Mouse (Mus musculus) myocyte (in vitro differentiated cells): ENCODE measurements around the gene Drd4. TPM values are rescaled to one million over a fixed set of nuclear protein-coding genes. Genes with fewer than 3 reads are reported as not detected.

ENCODE experiments used
- H3K27me3 ChIP-seq: one replicate; pipeline ENCODE4 v1.6.1; 2011; ENCODE audit not compliant: control insufficient read depth, insufficient read depth, insufficient read length
- H3K36me3 ChIP-seq: one replicate; pipeline ENCODE4 v1.6.1; 2011; ENCODE audit not compliant: control insufficient read depth, insufficient read depth
- H3K4me2 ChIP-seq: one replicate; pipeline ENCODE4 v1.6.1; 2011; ENCODE audit warnings: low read depth, control low read depth
- H3K4me3 ChIP-seq: one replicate; pipeline ENCODE4 v1.5.1; 2011; ENCODE audit warnings: mild to moderate bottlenecking, control low read depth, moderate library complexity
- H3K79me2 ChIP-seq: one replicate; pipeline ENCODE4 v1.6.1; 2011; ENCODE audit not compliant: control insufficient read depth, insufficient read depth
- H3ac ChIP-seq: one replicate; pipeline ENCODE4 v1.6.1; 2011; ENCODE audit not compliant: control insufficient read depth, insufficient read length
- CEBPB ChIP-seq: IDR thresholded peaks from 2 replicates; pipeline ENCODE4 v1.6.1; 2011; ENCODE audit warnings: mild to moderate bottlenecking, moderate library complexity; ENCODE audit not compliant: poor library complexity, insufficient read depth, severe bottlenecking
- E2F4 ChIP-seq: IDR thresholded peaks from one replicate; pipeline ENCODE4 v1.6.1; 2011; ENCODE audit warnings: mild to moderate bottlenecking, control low read depth, moderate library complexity; ENCODE audit not compliant: insufficient read depth
- MAX ChIP-seq: IDR thresholded peaks from one replicate; pipeline ENCODE4 v1.6.1; 2011; ENCODE audit warnings: low read depth, mild to moderate bottlenecking, control low read depth
- MYOD1 ChIP-seq, 3 experiments: IDR thresholded peaks; one replicate each; pipeline ENCODE4 v1.6.1; 2011; ENCODE audit warnings: control low read depth in 2 of 3, low read depth in 2 of 3, mild to moderate bottlenecking in 2 of 3, moderate library complexity in 1 of 3; ENCODE audit not compliant: insufficient read length in 2 of 3, control insufficient read depth in 1 of 3
- MYOG ChIP-seq, 3 experiments: IDR thresholded peaks; one replicate each; pipeline ENCODE4 v1.6.1; 2011; ENCODE audit warnings: control low read depth in 2 of 3, low read depth in 2 of 3, mild to moderate bottlenecking in 2 of 3; ENCODE audit not compliant: insufficient read length in 2 of 3, control insufficient read depth in 1 of 3, insufficient read depth in 1 of 3
- POLR2A ChIP-seq: IDR thresholded peaks from one replicate; pipeline ENCODE4 v1.6.1; 2011; ENCODE audit warnings: low read depth, mild to moderate bottlenecking, control low read depth, moderate library complexity; ENCODE audit not compliant: insufficient read length
- POLR2AphosphoS2 ChIP-seq: IDR thresholded peaks from one replicate; pipeline ENCODE4 v1.6.1; 2011; ENCODE audit warnings: low read depth, control low read depth; ENCODE audit not compliant: insufficient read length
- REST ChIP-seq: IDR thresholded peaks from one replicate; pipeline ENCODE4 v1.6.1; 2011; ENCODE audit warnings: mild to moderate bottlenecking, control low read depth, moderate library complexity; ENCODE audit not compliant: insufficient read depth, insufficient read length
- SRF ChIP-seq: IDR thresholded peaks from one replicate; pipeline ENCODE4 v1.6.1; 2011; ENCODE audit warnings: low read depth; ENCODE audit not compliant: control insufficient read depth, insufficient read length
- TCF12 ChIP-seq: IDR thresholded peaks from one replicate; pipeline ENCODE4 v1.6.1; 2011; ENCODE audit warnings: mild to moderate bottlenecking, control low read depth; ENCODE audit not compliant: poor library complexity, insufficient read depth, severe bottlenecking
- TCF3 ChIP-seq: IDR thresholded peaks from one replicate; pipeline ENCODE4 v1.6.1; 2011; ENCODE audit warnings: low read depth, control low read depth; ENCODE audit not compliant: insufficient read length
- USF1 ChIP-seq: IDR thresholded peaks from one replicate; pipeline ENCODE4 v1.6.1; 2011; ENCODE audit warnings: low read depth, mild to moderate bottlenecking, control low read depth, moderate library complexity
- polyA plus RNA-seq: library from polyadenylated mRNA; unstranded; fragments of >200 nt; fragmentation: generic; extraction: Trizol; gene quantifications from one replicate; pipeline ENCODE4 v1.2.1, GENCODE M21; 2012; ENCODE audit warnings: missing spikeins

Gene Drd4
- polyA plus RNA-seq, 1 experiment, result not detected

DNA sequence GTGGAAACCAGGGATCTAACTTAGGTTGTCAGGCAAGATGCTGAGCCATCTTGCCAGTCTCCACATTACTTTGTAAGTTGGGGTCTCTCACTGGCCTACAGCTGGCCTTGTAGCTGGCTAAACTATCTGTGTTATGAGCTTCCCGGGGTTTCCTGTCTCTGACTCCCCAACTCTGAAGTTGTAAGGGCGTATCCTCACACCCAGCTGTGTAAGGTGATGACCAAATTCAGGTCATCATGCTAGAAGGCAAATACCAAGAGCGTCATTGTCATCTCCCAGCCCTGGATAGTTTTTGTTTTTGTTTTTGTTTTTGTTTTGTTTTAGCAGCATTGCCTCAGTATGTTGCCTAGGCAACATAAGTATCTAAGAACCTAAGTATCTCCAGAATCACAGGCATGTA, 21.2 kb upstream of the Drd4 start:
- H3ac ChIP-seq, result no peak overlapping the region
- H3K4me3 ChIP-seq, result no peak overlapping the region
- TF ChIP-seq TCF3, result no peak
- no peak for TF ChIP-seq SRF
- no peak for TF ChIP-seq MAX
- no peak for TF ChIP-seq CEBPB
- TF ChIP-seq MYOG (IDR thresholded peaks at IDR 0.05; ENCODE audit: control insufficient read depth in 1 of 3, insufficient read depth in 1 of 3, insufficient read length in 2 of 3, low read depth in 2 of 3), result no peak
- no peak for TF ChIP-seq POLR2A
- no peak for TF ChIP-seq E2F4
- no peak for TF ChIP-seq MYOD1 (IDR thresholded peaks at IDR 0.05; ENCODE audit: control insufficient read depth in 1 of 3, insufficient read length in 2 of 3, low read depth in 2 of 3)
- TF ChIP-seq TCF12, result no peak
- no peak for TF ChIP-seq REST
- no peak for TF ChIP-seq POLR2AphosphoS2
- no peak for TF ChIP-seq USF1
- H3K79me2 ChIP-seq, result no peaks in the 10 kb centered on the region
- H3K36me3 ChIP-seq, result no peaks in the 10 kb centered on the region
- no peak overlapping the region for H3K4me2 ChIP-seq
- H3K27me3 ChIP-seq, result peaks cover 8% of the 10 kb centered on the region

DNA sequence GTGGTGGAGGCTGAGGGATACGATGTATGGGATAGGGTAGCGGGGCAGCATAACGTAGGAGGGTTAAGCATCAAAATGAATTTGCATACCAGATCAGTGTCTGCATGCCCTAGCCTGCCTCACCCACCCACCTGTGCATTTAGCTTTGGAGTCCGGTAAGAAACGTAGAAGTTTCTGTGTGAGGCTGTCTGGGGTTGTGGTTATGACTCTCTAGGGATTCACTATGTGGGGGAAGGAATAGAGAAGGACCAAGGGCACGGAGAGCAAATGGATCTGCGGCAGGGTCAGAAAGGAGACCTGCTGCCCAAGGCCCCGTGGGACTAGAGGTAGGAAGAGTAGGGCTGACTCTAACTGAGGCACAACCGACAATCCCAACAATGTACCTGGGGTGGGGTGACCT, 16.4 kb upstream of the Drd4 start:
- H3K79me2 ChIP-seq, result no peaks in the 10 kb centered on the region
- H3K27me3 ChIP-seq, result peaks cover 8% of the 10 kb centered on the region
- no peaks in the 10 kb centered on the region for H3K36me3 ChIP-seq
- TF ChIP-seq MYOD1 (IDR thresholded peaks at IDR 0.05; ENCODE audit: control insufficient read depth in 1 of 3, insufficient read length in 2 of 3, low read depth in 2 of 3) (no peak), REST (no peak), E2F4 (no peak), CEBPB (no peak), SRF (no peak), MAX (no peak), TCF12 (no peak), POLR2AphosphoS2 (no peak)
- H3K4me2 ChIP-seq, result no peak overlapping the region
- no peak overlapping the region for H3K4me3 ChIP-seq
- no peak overlapping the region for H3ac ChIP-seq

DNA sequence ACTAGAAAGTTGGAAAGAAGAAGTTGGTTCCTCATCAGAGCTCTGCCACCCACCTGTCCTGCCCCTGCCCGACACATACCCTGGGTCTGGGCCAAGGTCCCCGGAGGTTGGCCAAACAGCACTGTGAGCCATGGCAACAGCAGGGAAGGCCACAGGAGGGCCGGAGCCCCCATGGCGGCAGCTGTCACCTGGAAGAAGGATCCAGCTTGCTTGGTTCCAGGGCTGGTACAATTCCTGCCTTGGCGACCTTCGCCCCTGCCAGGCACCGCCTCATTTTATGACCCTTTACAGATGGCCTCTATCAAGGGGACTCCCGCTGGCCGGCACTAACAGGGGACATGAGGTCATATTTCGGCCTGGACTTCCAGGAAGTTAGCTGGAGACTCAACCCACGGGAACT, 15.3 kb upstream of the Drd4 start, which contains the start of gene Cdhr5:
Gene Cdhr5, minus strand, starts transcription at position 241 of the 400 bp plus-strand sequence.
- no peaks in the 10 kb centered on the region for H3K79me2 ChIP-seq
- H3K4me3 ChIP-seq, result no peak within 1 kb of the TSS
- H3ac ChIP-seq, result no peak within 1 kb of the TSS
- H3K4me2 ChIP-seq, result no peak within 1 kb of the TSS
- TF ChIP-seq TCF12 (no peak), POLR2AphosphoS2 (no peak), REST (no peak)
- peaks cover 8% of the 10 kb centered on the region for H3K27me3 ChIP-seq
- no peaks in the 10 kb centered on the region for H3K36me3 ChIP-seq

DNA sequence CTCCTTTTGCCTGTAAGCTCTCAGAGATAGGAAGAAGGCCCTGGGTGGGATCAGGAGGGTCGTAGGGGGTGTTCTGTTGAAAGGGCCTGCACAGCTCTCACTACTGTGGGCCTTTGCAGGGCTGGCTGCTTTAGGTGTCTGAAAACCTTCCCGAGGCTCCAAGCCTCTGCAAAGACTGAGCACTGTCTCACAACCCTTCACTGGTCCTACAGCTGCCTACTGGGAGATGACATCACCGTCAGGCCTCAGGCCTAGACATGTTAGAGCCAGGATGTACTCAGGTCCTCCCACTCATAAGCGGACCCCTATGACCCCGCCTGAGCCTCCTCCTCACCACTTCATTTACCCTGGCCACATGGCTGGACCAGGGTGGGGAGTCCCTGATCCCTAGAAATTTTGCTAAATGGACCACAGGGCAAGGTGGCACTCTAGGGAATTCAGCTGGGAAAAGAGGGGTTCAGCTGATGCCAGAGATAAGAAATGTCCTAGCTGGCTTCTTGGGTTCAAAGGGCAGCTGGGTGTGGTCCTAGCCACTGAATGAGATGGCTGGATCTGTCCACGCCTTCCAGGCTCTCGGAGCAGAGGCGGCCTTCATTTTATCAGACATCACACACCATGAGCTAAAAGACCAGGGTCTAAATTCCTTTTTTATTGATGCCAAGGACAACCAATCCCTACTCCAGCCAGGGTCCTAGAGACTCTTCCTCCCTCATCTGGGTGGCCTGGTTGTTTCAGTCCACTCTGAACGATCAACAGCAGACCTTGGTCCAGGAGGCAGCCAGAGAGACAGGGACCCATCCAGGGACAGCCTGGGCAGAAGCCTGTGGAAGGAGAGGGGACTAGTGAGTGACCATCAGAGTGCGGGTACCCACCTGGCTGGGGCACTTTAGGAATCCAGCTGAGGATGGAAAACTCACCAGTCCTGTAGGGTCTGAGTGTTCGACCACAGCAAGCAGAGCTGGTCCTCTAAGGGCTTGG, 13.8 kb upstream of the Drd4 start:
- H3K4me2 ChIP-seq, result no peak overlapping the region
- H3K27me3 ChIP-seq, result peaks cover 3% of the 10 kb centered on the region
- TF ChIP-seq REST (no peak), SRF (no peak), POLR2A (no peak), MYOD1 (IDR thresholded peaks at IDR 0.05; ENCODE audit: control insufficient read depth in 1 of 3, insufficient read length in 2 of 3, low read depth in 2 of 3) (no peak), CEBPB (no peak), E2F4 (no peak), MYOG (IDR thresholded peaks at IDR 0.05; ENCODE audit: control insufficient read depth in 1 of 3, insufficient read depth in 1 of 3, insufficient read length in 2 of 3, low read depth in 2 of 3) (no peak), MAX (no peak), USF1 (no peak), TCF12 (no peak), POLR2AphosphoS2 (no peak), TCF3 (no peak)
- no peaks in the 10 kb centered on the region for H3K79me2 ChIP-seq
- H3ac ChIP-seq, result no peak overlapping the region
- no peaks in the 10 kb centered on the region for H3K36me3 ChIP-seq
- no peak overlapping the region for H3K4me3 ChIP-seq

DNA sequence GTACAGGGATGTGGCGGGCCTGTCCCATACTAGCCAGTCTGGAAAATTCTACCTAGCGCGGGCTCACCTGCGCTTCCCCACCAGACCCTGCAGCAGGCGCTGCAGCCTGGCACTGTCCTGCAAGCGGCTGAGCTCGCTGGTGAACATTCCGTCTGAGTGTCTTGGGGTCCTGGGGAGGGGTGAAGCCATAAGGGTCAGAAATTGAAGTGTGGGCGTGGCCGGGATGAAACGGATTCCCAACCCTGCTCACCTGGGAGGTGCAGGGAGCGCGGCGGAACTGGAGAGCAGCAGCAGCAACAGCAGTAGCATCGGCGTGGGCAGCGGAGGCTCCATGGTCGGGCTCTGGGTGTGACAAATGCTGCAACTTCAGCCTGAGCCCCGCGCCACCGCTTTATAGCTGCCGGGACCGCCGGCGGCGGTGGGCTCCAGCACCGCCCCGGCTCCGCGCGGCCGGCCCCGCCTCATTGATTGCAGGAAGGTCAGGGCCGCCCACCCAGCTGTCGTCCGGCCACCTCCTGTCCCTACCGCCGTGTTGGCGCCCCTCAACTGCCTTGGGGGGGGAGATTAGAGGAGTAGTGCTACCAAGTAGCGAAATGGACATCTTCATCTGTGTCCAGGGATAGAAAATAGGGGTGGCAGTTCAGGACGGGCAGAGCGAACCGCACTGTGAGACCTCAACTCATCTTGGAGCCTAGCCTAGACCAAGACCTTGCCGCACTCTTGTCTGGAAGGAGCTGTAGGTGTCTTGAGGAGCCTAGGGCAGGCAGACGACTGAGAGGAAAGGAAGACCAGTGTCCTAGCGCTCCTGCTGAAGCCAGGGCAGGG, 12.8 kb upstream of the Drd4 start, which contains the start of gene Sct:
Gene Sct, minus strand, starts transcription at position 368 of the 825 bp plus-strand sequence.
- Histone ChIP-seq H3K4me3 (no peak within 1 kb of the TSS), H3K4me2 (peak within 1 kb of the TSS; percentile 27), H3ac (no peak within 1 kb of the TSS), H3K36me3 (no peaks in the 10 kb centered on the region), H3K79me2 (no peaks in the 10 kb centered on the region), H3K27me3 (no peaks in the 10 kb centered on the region)
- TF ChIP-seq MYOG (IDR thresholded peaks at IDR 0.05; ENCODE audit: control insufficient read depth in 1 of 3, insufficient read depth in 1 of 3, insufficient read length in 2 of 3, low read depth in 2 of 3) (peak in 1 of 3 experiments; percentile 54), MYOD1 (IDR thresholded peaks at IDR 0.05; ENCODE audit: control insufficient read depth in 1 of 3, insufficient read length in 2 of 3, low read depth in 2 of 3) (peak in 2 of 3 experiments; percentile 38 to 45), TCF3 (no peak)
